Mouse (Mus musculus) stomach, embryonic 14.5 days (tissue): ENCODE results near the gene Eef2k. TPM values are rescaled to one million over a fixed set of nuclear protein-coding genes. Genes with fewer than 3 reads are reported as not detected.

Experiments used
- ATAC-seq: fragments of 200-750 bp; cut with Nextera tagmentation; 2 replicates; pipeline ENCODE4 v1.8.0; 2017; ENCODE audit warnings: low read depth, moderate TSS enrichment; ENCODE audit not compliant: insufficient number of reproducible peaks, insufficient read depth, low FRiP score
- H3K27ac ChIP-seq: fragments of 300-500 bp; sonication (generic); 2 replicates; pipeline ENCODE4 v1.5.1; 2014; ENCODE audit warnings: mild to moderate bottlenecking, low read length, moderate library complexity, mixed read lengths
- H3K27me3 ChIP-seq: fragments of 300-500 bp; sonication (generic); 2 replicates; pipeline ENCODE4 v1.6.1; 2014; ENCODE audit warnings: low read length, control low read depth, mixed read lengths; ENCODE audit not compliant: control insufficient read depth, insufficient read depth
- H3K36me3 ChIP-seq: fragments of 300-500 bp; sonication (generic); 2 replicates; pipeline ENCODE4 v1.6.1; 2014; ENCODE audit warnings: mild to moderate bottlenecking, control low read depth, low read length, moderate library complexity, mixed read lengths; ENCODE audit not compliant: control insufficient read depth, insufficient read depth
- H3K4me1 ChIP-seq: fragments of 300-500 bp; sonication (generic); 2 replicates; pipeline ENCODE4 v1.6.1; 2014; ENCODE audit warnings: low read length, control low read depth, mixed read lengths; ENCODE audit not compliant: control insufficient read depth, insufficient read depth
- H3K4me2 ChIP-seq: fragments of 300-500 bp; sonication (generic); replicated peaks from 2 replicates; pipeline ENCODE4 v1.6.1; 2014; ENCODE audit warnings: low read depth, low read length, control low read depth
- H3K4me3 ChIP-seq: fragments of 300-500 bp; sonication (generic); 2 replicates; pipeline ENCODE4 v1.5.1; 2014; ENCODE audit warnings: low read depth, low read length, control low read depth
- H3K9ac ChIP-seq: fragments of 300-500 bp; sonication (generic); replicated peaks from 2 replicates; pipeline ENCODE4 v1.6.1; 2014; ENCODE audit warnings: low read depth, mild to moderate bottlenecking, control low read depth, low read length, moderate library complexity, mixed read lengths
- H3K9me3 ChIP-seq: fragments of 300-500 bp; sonication (generic); 2 replicates; pipeline ENCODE4 v1.6.1; 2016; ENCODE audit warnings: low read depth, low read length, control low read depth; ENCODE audit not compliant: control insufficient read depth
- WGBS: fragments of 180-500 bp; shearing (Covaris S2); extraction: QIAGEN DNeasy Blood & Tissue Kit; methylation state at CpG from one replicate; pipeline ENCODE4 v1.1.7; 2014; 5-methylcytosine and 5-hydroxymethylcytosine counted together
- polyA plus RNA-seq: library from polyadenylated mRNA; unstranded; fragments of >200 nt; fragmentation: Nextera tagmentation; extraction: Ambion mirVana; gene quantifications from 2 replicates; pipeline ENCODE4 v1.2.1, GENCODE M21; 2014

Eef2k gene
- polyA plus RNA-seq, 1 experiment from 2014 or later: 21.1 TPM

- no peak overlapping the region for H3K4me3 ChIP-seq
- H3K27me3 ChIP-seq: no peaks in the 10 kb centered on the region
- H3K9me3 ChIP-seq: no peaks in the 10 kb centered on the region
- no peak overlapping the region for H3K4me2 ChIP-seq
- WGBS: 86% methylated on average over 1 of the region's 1 CpGs
- H3K9ac ChIP-seq: no peak overlapping the region
- peaks cover 49% of the 10 kb centered on the region for H3K4me1 ChIP-seq
- no peak for ATAC-seq
- H3K27ac ChIP-seq: no peak overlapping the region
- no peaks in the 10 kb centered on the region for H3K36me3 ChIP-seq
These were observed 25.1 kb downstream of the Eef2k start for GRCm38 (mm10) chr7:120867720-120868119.

GRCm38 (mm10) chr7:120869883-120870282 lies 27.3 kb downstream of the Eef2k start:
- H3K27ac ChIP-seq: peak overlapping the region; percentile 10; the same call in 1 of the 2 replicates
- WGBS: 20% methylated on average over 5 of the region's 5 CpGs
- ATAC-seq: no peak
- H3K9ac ChIP-seq: no peak overlapping the region
- H3K27me3 ChIP-seq: no peaks in the 10 kb centered on the region
- H3K4me3 ChIP-seq: no peak overlapping the region
- no peak overlapping the region for H3K4me2 ChIP-seq
- peaks cover 28% of the 10 kb centered on the region for H3K4me1 ChIP-seq
- H3K36me3 ChIP-seq: no peaks in the 10 kb centered on the region
- H3K9me3 ChIP-seq: no peaks in the 10 kb centered on the region

- no peaks in the 10 kb centered on the region for H3K9me3 ChIP-seq
- H3K4me2 ChIP-seq: no peak overlapping the region
- 60% methylated on average over 5 of the region's 5 CpGs for WGBS
- peaks cover 23% of the 10 kb centered on the region for H3K4me1 ChIP-seq
- H3K36me3 ChIP-seq: no peaks in the 10 kb centered on the region
- no peak overlapping the region for H3K4me3 ChIP-seq
- peak overlapping the region; percentile 10; the same call in 1 of the 2 replicates for H3K27ac ChIP-seq
- H3K27me3 ChIP-seq: no peaks in the 10 kb centered on the region
- ATAC-seq: no peak
- no peak overlapping the region for H3K9ac ChIP-seq
These were observed 27.9 kb downstream of the Eef2k start for GRCm38 (mm10) chr7:120870431-120871008.

- ATAC-seq: no peak
- WGBS: 83% methylated on average over 12 of the region's 12 CpGs
- Histone ChIP-seq H3K27me3 (no peaks in the 10 kb centered on the region), H3K27ac (no peak overlapping the region), H3K9ac (no peak overlapping the region), H3K4me2 (no peak overlapping the region), H3K36me3 (no peaks in the 10 kb centered on the region), H3K4me3 (no peak overlapping the region), H3K9me3 (no peaks in the 10 kb centered on the region), H3K4me1 (peaks cover 9% of the 10 kb centered on the region)
These were observed 30.5 kb downstream of the Eef2k start for GRCm38 (mm10) chr7:120873083-120873482.

- WGBS: 94% methylated on average over 3 of the region's 3 CpGs
- Histone ChIP-seq H3K9ac (no peak overlapping the region), H3K27me3 (no peaks in the 10 kb centered on the region), H3K4me1 (peaks cover 9% of the 10 kb centered on the region), H3K9me3 (no peaks in the 10 kb centered on the region), H3K27ac (no peak overlapping the region), H3K4me3 (no peak overlapping the region), H3K36me3 (no peaks in the 10 kb centered on the region), H3K4me2 (no peak overlapping the region)
- ATAC-seq: no peak
These were observed 31.4 kb downstream of the Eef2k start for GRCm38 (mm10) chr7:120874021-120874420.

- Histone ChIP-seq H3K27me3 (no peaks in the 10 kb centered on the region), H3K27ac (peak overlapping the region; percentile 84), H3K9ac (no peak overlapping the region), H3K36me3 (no peaks in the 10 kb centered on the region), H3K4me1 (peaks cover 8% of the 10 kb centered on the region), H3K4me2 (no peak overlapping the region), H3K4me3 (no peak overlapping the region), H3K9me3 (no peaks in the 10 kb centered on the region)
- 53% methylated on average over 7 of the region's 7 CpGs for WGBS
- peak; percentile 94 for ATAC-seq
These were observed 32.3 kb downstream of the Eef2k start for GRCm38 (mm10) chr7:120874764-120875539.

- Histone ChIP-seq H3K27me3 (no peaks in the 10 kb centered on the region), H3K4me2 (no peak overlapping the region), H3K27ac (peak overlapping the region; percentile 84), H3K36me3 (peaks cover 5% of the 10 kb centered on the region), H3K4me3 (no peak overlapping the region), H3K9ac (no peak overlapping the region), H3K9me3 (no peaks in the 10 kb centered on the region), H3K4me1 (peaks cover under 1% of the 10 kb centered on the region; the same call in 1 of the 2 replicates)
- peak; percentile 67 for ATAC-seq
- WGBS: 56% methylated on average over 3 of the region's 3 CpGs
These were observed 33.1 kb downstream of the Eef2k start for GRCm38 (mm10) chr7:120875540-120876388.

- ATAC-seq: no peak
- Histone ChIP-seq H3K4me3 (no peak overlapping the region), H3K27me3 (no peaks in the 10 kb centered on the region), H3K4me1 (no peaks in the 10 kb centered on the region), H3K9ac (no peak overlapping the region), H3K9me3 (no peaks in the 10 kb centered on the region), H3K4me2 (no peak overlapping the region), H3K27ac (no peak overlapping the region), H3K36me3 (peaks cover 6% of the 10 kb centered on the region)
- 82% methylated on average over 6 of the region's 6 CpGs for WGBS
These were observed 35.6 kb downstream of the Eef2k start for GRCm38 (mm10) chr7:120878271-120878670.
